Mouse (Mus musculus) lung, postnatal 0 days (tissue): ENCODE measurements at regions not wholly inside any gene's neighbourhood (a gene's known extent, or its start where the extent isn't known, plus 50 kb on each side); places are given as distances from the start of the nearest gene placed in this dataset.

ENCODE experiments used
- CTCF ChIP-seq: IDR thresholded peaks from 2 replicates; pipeline ENCODE4 v1.5.1; 2016; ENCODE audit warnings: antibody characterized with exemption, mild to moderate bottlenecking
- EP300 ChIP-seq: IDR thresholded peaks from 2 replicates; pipeline ENCODE4 v1.6.1; 2016; ENCODE audit warnings: antibody characterized with exemption, mild to moderate bottlenecking, control low read depth

DNA sequence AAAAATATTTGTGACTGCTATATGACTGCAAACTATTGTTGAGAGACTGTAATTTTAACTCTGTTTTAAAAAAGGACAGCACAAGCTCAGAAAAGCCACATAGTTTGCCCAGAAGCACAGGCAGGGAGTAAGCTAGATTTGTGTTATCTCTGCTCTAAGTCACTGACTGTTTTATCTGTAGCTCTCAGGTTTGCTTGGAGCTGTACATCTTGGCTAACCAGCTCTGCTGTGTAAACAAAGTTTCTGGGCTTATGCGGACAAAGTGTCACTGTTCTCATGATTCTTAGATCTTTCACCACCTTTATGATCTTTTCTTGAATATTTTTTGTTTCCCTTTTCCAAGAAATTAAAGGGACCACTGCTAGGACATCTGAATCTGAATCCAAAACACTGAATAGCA lies 60.2 kb upstream of the Fshb start:
- TF ChIP-seq CTCF (no peak), EP300 (no peak)
